19 mouse cellular contexts compared by ENCODE assay signal in the genomic region with DNA sequence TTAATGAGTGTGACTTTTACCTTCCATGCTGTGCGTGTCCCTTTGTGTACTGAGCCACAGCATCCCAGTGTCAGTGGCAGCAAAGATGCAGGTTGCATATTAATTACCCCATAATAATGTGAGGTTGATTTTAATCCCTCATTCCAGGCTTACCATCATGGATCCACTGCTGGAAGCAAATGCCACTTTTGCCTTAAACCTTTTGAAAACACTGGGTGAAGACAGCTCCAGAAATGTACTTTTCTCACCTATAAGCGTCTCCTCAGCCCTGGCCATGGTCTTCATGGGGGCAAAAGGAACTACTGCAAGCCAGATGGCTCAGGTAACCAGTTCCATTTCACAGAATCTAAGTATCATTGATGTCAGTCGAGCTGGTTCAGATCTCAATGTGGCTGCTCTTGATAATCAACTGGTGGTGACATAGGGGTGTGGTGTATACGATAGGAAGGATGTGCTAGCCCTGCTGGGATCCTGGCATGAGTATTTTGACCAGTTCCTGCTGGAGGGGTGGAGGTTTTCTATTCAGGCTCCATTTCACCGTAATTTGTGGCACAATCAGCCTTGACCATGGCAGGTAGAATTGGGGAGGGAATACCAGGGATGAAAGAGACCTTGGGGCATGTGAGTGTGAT. TPM values are rescaled to one million over a fixed set of nuclear protein-coding genes. Genes with fewer than 3 reads are reported as not detected.
DNase-seq lines count a peak whose midpoint lies in the region; ATAC-seq and TF ChIP-seq lines count a peak whose summit lies in the region.
"Had no signal": no experiment of that assay in that cellular context is flagged by ENCODE, and none has a peak within 500 bp of the region (broad histone marks: within the 10 kb centered on the region; RNA-seq: fewer than 3 reads in every experiment).

No protein-coding gene starts in this region.

- H3K4me1 ChIP-seq in heart, adult 2 months (ENCODE audit: control insufficient read depth, insufficient read depth, low read length) = peaks cover 4% of the 10 kb centered on the region; the same call in 1 of the 2 replicates
- H3K4me1 ChIP-seq in liver, embryonic 12.5 days = peaks cover 74% of the 10 kb centered on the region
- H3K4me1 ChIP-seq: hindbrain, embryonic 15.5 days; midbrain, embryonic 15.5 days had no signal

- H3K36me3 ChIP-seq in heart, adult 2 months (ENCODE audit: control insufficient read depth, insufficient read depth, low read length) = peaks cover 3% of the 10 kb centered on the region; the same call in 1 of the 2 replicates
- H3K36me3 ChIP-seq in liver, embryonic 12.5 days = 0 out of 2 replicates have a peak, but pooled peaks cover 3% of the 10 kb centered on the region
- H3K36me3 ChIP-seq: hindbrain, embryonic 15.5 days; limb, embryonic 15.5 days; midbrain, embryonic 15.5 days had no signal

- H3K9ac ChIP-seq in heart, adult 2 months (ENCODE audit: low read depth, low read length) = no peak overlapping the region
- H3K9ac ChIP-seq in liver, embryonic 12.5 days = peak overlapping the region; percentile 78
- H3K9ac ChIP-seq: forebrain, postnatal 0 days; hindbrain, embryonic 15.5 days; limb, embryonic 15.5 days; midbrain, embryonic 15.5 days had no signal

- DNase-seq in heart, adult 11 months = peak; percentile 76
- no peak for DNase-seq in heart, adult 2 months
- peak; percentile 86 for DNase-seq in c-Kit-negative CD71-positive TER-119-positive erythroid progenitor cells, embryonic 14.5 days (ENCODE audit: low read depth, low spot score)
- DNase-seq in spleen, postnatal 10 days (ENCODE audit: low spot score in 2 of 2) = peak; percentile 67 to 69
- no peak for DNase-seq in adrenal gland, adult 18-20 months (ENCODE audit: low spot score in 2 of 2)
- DNase-seq in ovary, adult 18-20 months (ENCODE audit: low spot score) = no peak
- no peak for DNase-seq in frontal cortex, postnatal 25 days (ENCODE audit: low spot score in 2 of 2)
- DNase-seq: adrenal gland, adult 2 months; forebrain, postnatal 0 days; gastrocnemius, postnatal 36 days; kidney, adult 9 months; lung, postnatal 4 days; thymus, postnatal 14 days had no signal

- WGBS in heart, adult 2 months = 70% methylated on average over 5 of the region's 5 CpGs
- 30% methylated on average over 5 of the region's 5 CpGs for WGBS in liver, embryonic 12.5 days (ENCODE audit: insufficient replicate concordance)

- intact Hi-C loops in heart, adult 2 months (cut with DNase I) = no loop called here

- TF ChIP-seq POLR2A in heart, adult 2 months (IDR thresholded peaks at IDR 0.05; ENCODE audit: insufficient read depth, low read depth, low read length) = no peak

- no peaks in the 10 kb centered on the region for H3K27me3 ChIP-seq in heart, adult 2 months (ENCODE audit: control insufficient read depth, insufficient read depth, low read length)
- H3K27me3 ChIP-seq in liver, embryonic 12.5 days (replicated peaks) = no peaks in the 10 kb centered on the region
- H3K27me3 ChIP-seq: hindbrain, embryonic 15.5 days; limb, embryonic 15.5 days; midbrain, embryonic 15.5 days had no signal

- peak; percentile 97 for ATAC-seq in liver, embryonic 12.5 days
- ATAC-seq: forebrain, postnatal 0 days; midbrain, embryonic 15.5 days had no signal

- H3K79me2 ChIP-seq in heart, adult 2 months (replicated peaks; ENCODE audit: control insufficient read depth, insufficient read depth, low read length) = no peaks in the 10 kb centered on the region

- H3K9me3 ChIP-seq in liver, embryonic 12.5 days (replicated peaks) = no peaks in the 10 kb centered on the region
- H3K9me3 ChIP-seq: hindbrain, embryonic 15.5 days; limb, embryonic 15.5 days; midbrain, embryonic 15.5 days had no signal

- no peak for TF ChIP-seq EP300 in heart, adult 2 months (IDR thresholded peaks at IDR 0.05; ENCODE audit: insufficient read depth, low read depth, low read length)

- no peak overlapping the region for H3K27ac ChIP-seq in heart, adult 2 months
- H3K27ac ChIP-seq in liver, embryonic 12.5 days = peak overlapping the region; percentile 96
- H3K27ac ChIP-seq: hindbrain, embryonic 15.5 days; limb, embryonic 15.5 days; midbrain, embryonic 15.5 days had no signal

- peak overlapping the region; percentile 78 for H3K4me2 ChIP-seq in liver, embryonic 12.5 days
- H3K4me2 ChIP-seq: hindbrain, embryonic 15.5 days; limb, embryonic 15.5 days; midbrain, embryonic 15.5 days had no signal

- no peak overlapping the region for H3K4me3 ChIP-seq in heart, adult 2 months
- H3K4me3 ChIP-seq in liver, embryonic 12.5 days = peak overlapping the region; percentile 52
- H3K4me3 ChIP-seq: hindbrain, embryonic 15.5 days; limb, embryonic 15.5 days; midbrain, embryonic 15.5 days had no signal

- no peak for TF ChIP-seq CTCF in heart, adult 2 months (IDR thresholded peaks at IDR 0.05)

RNA-seq across cellular contexts. Expression of gene Serpinb6b, which starts 3.5 kb away (rescaled TPM):
- 10 to 100 TPM; 26.3 to 33.1 TPM for total RNA-seq in heart, adult 2 months (2021)
- 21.6 and 30.3 TPM in 2 replicates for polyA plus RNA-seq in heart, adult 2 months (2012; rRNA removed)
- 4.2 and 5.2 TPM in 2 replicates for polyA plus RNA-seq in liver, embryonic 12.5 days (2016; fragmentation: Nextera tagmentation; extraction: Ambion mirVana)
- 10 to 100 TPM in 1 of 2 experiments, 1 to 10 TPM in 1; 9.1 to 23.9 TPM for total RNA-seq in adrenal gland, adult 18-20 months (2021)

RNA-seq across cellular contexts. Expression of gene Serpinb9, which starts 34.6 kb away (rescaled TPM):
- 1 to 10 TPM; 8.6 to 9.3 TPM for total RNA-seq in heart, adult 2 months (2021)
- polyA plus RNA-seq in heart, adult 2 months (2012; rRNA removed) = 6.0 and 11.9 TPM in 2 replicates
- 2.1 and 2.4 TPM in 2 replicates for polyA plus RNA-seq in liver, embryonic 12.5 days (2016; fragmentation: Nextera tagmentation; extraction: Ambion mirVana)
- total RNA-seq in adrenal gland, adult 18-20 months (2021) = 10 to 100 TPM; 18.6 to 19.3 TPM

RNA-seq across cellular contexts. Expression of gene Serpinb9b, which starts 58.7 kb away (rescaled TPM):
- under 1 TPM in 1 of 2 experiments, not detected in 1; 0.18 TPM for total RNA-seq in heart, adult 2 months (2021)
- polyA plus RNA-seq in heart, adult 2 months (2012; rRNA removed) = 0.20 and 0.47 TPM in 2 replicates
- not detected in 2 replicates for polyA plus RNA-seq in liver, embryonic 12.5 days (2016; fragmentation: Nextera tagmentation; extraction: Ambion mirVana)
- under 1 TPM in 1 of 2 experiments, not detected in 1; 0.10 TPM for total RNA-seq in adrenal gland, adult 18-20 months (2021)
- total RNA-seq: gastrocnemius, postnatal 36 days; layer of hippocampus, adult 18-20 months; left cerebral cortex, adult 8-10 months had no signal

Comparison
In these comparisons a context has a peak if more than half of its experiments do, and no peak if none do; other contexts are left out.
1. DNase-seq: peak in heart, adult 11 months (single experiment), c-Kit-negative CD71-positive TER-119-positive erythroid progenitor cells, embryonic 14.5 days (single experiment) and spleen, postnatal 10 days (2 of 2); none in heart, adult 2 months (0 of 2), adrenal gland, adult 18-20 months (0 of 2), ovary, adult 18-20 months (single experiment) and frontal cortex, postnatal 25 days (0 of 2).